Mouse (Mus musculus): ENCODE data around the gene Ano9. TPM values are rescaled to one million over a fixed set of nuclear protein-coding genes. Genes with fewer than 3 reads are reported as not detected.

Ano9 gene
- polyA plus RNA-seq, 1 experiment from 2014 or later, result 0.07 TPM

GRCm38 (mm10) chr7:141070058-141070862, 47.3 kb downstream of the Ano9 start:
- peak; percentile 79 for DNase-seq (ENCODE audit: low spot score)

GRCm38 (mm10) chr7:141068351-141068750, 49.3 kb downstream of the Ano9 start:
- peaks cover 21% of the 10 kb centered on the region for H3K4me1 ChIP-seq
- 83% methylated on average over 19 of the region's 19 CpGs for WGBS
- H3K36me3 ChIP-seq, result peaks cover 56% of the 10 kb centered on the region

More at GRCm38 (mm10) chr7:141070058-141070862, 47.3 kb downstream of the Ano9 start:
- H3K27me3 ChIP-seq (ENCODE audit: low read depth, poor library complexity, severe bottlenecking), result peaks cover 41% of the 10 kb centered on the region
- H3K36me3 ChIP-seq, result peaks cover 37% of the 10 kb centered on the region
- peaks cover 21% of the 10 kb centered on the region for H3K4me1 ChIP-seq
- H3K9me3 ChIP-seq (replicated peaks), result no peaks in the 10 kb centered on the region
- peak overlapping the region; percentile 54 for H3K4me3 ChIP-seq
- H3K27ac ChIP-seq (replicated peaks), result peak overlapping the region; percentile 65
- 1% methylated on average over 51 of the region's 51 CpGs for WGBS

GRCm38 (mm10) chr7:141064576-141064975, 53.0 kb downstream of the Ano9 start:
- DNase-seq (ENCODE audit: low spot score), result no peak
- Histone ChIP-seq H3K4me3 (no peak overlapping the region), H3K27me3 (ENCODE audit: low read depth, poor library complexity, severe bottlenecking) (peaks cover 23% of the 10 kb centered on the region), H3K9me3 (replicated peaks) (no peaks in the 10 kb centered on the region), H3K27ac (replicated peaks) (no peak overlapping the region), H3K4me1 (peaks cover 39% of the 10 kb centered on the region), H3K36me3 (peaks cover 66% of the 10 kb centered on the region)
- WGBS, result 92% methylated on average over 7 of the region's 7 CpGs

More at GRCm38 (mm10) chr7:141068351-141068750, 49.3 kb downstream of the Ano9 start:
- H3K4me3 ChIP-seq, result no peak overlapping the region
- H3K27me3 ChIP-seq (ENCODE audit: low read depth, poor library complexity, severe bottlenecking), result peaks cover 41% of the 10 kb centered on the region
- H3K9me3 ChIP-seq (replicated peaks), result no peaks in the 10 kb centered on the region
- DNase-seq (ENCODE audit: low spot score), result no peak
- no peak overlapping the region for H3K27ac ChIP-seq (replicated peaks)

- Histone ChIP-seq H3K9me3 (replicated peaks) (no peaks in the 10 kb centered on the region), H3K36me3 (peaks cover 66% of the 10 kb centered on the region), H3K27me3 (ENCODE audit: low read depth, poor library complexity, severe bottlenecking) (peaks cover 21% of the 10 kb centered on the region; the same call in 1 of the 2 replicates), H3K27ac (replicated peaks) (no peak overlapping the region), H3K4me1 (peaks cover 38% of the 10 kb centered on the region), H3K4me3 (no peak overlapping the region)
- 88% methylated on average over 7 of the region's 7 CpGs for WGBS
- no peak for DNase-seq (ENCODE audit: low spot score)
Measured at GRCm38 (mm10) chr7:141064175-141064574, 53.4 kb downstream of the Ano9 start.

- no peak overlapping the region for H3K4me3 ChIP-seq
- no peaks in the 10 kb centered on the region for H3K9me3 ChIP-seq (replicated peaks)
- peaks cover 64% of the 10 kb centered on the region for H3K36me3 ChIP-seq
- 90% methylated on average over 3 of the region's 3 CpGs for WGBS
- no peak for DNase-seq (ENCODE audit: low spot score)
- H3K27me3 ChIP-seq (ENCODE audit: low read depth, poor library complexity, severe bottlenecking), result peaks cover 14% of the 10 kb centered on the region; the same call in 1 of the 2 replicates
- peaks cover 38% of the 10 kb centered on the region for H3K4me1 ChIP-seq
- no peak overlapping the region for H3K27ac ChIP-seq (replicated peaks)
Measured at GRCm38 (mm10) chr7:141063353-141063752, 54.3 kb downstream of the Ano9 start.

- Histone ChIP-seq H3K27ac (replicated peaks) (no peak overlapping the region), H3K36me3 (peaks cover 58% of the 10 kb centered on the region), H3K4me1 (peaks cover 38% of the 10 kb centered on the region), H3K27me3 (ENCODE audit: low read depth, poor library complexity, severe bottlenecking) (peaks cover 14% of the 10 kb centered on the region; the same call in 1 of the 2 replicates), H3K4me3 (peak overlapping the region; percentile 91), H3K9me3 (replicated peaks) (no peaks in the 10 kb centered on the region)
- WGBS, result 90% methylated on average over 7 of the region's 7 CpGs
- DNase-seq (ENCODE audit: low spot score), result no peak
Measured at GRCm38 (mm10) chr7:141062525-141062924, 55.1 kb downstream of the Ano9 start.

- Histone ChIP-seq H3K9me3 (replicated peaks) (no peaks in the 10 kb centered on the region), H3K27me3 (ENCODE audit: low read depth, poor library complexity, severe bottlenecking) (peaks cover 14% of the 10 kb centered on the region; the same call in 1 of the 2 replicates), H3K36me3 (peaks cover 58% of the 10 kb centered on the region), H3K4me1 (peaks cover 38% of the 10 kb centered on the region), H3K27ac (replicated peaks) (peak overlapping the region; percentile 98), H3K4me3 (peak overlapping the region; percentile 91)
- WGBS, result under 1% methylated on average over 37 of the region's 37 CpGs
- peak; percentile 65 for DNase-seq (ENCODE audit: low spot score)
Measured at GRCm38 (mm10) chr7:141061269-141061692, 56.3 kb downstream of the Ano9 start.

- H3K27ac ChIP-seq (replicated peaks), result peak within 1 kb of the TSS; percentile 98
- peak; percentile 89 for DNase-seq (ENCODE audit: low spot score)
- peaks cover 14% of the 10 kb centered on the region; the same call in 1 of the 2 replicates for H3K27me3 ChIP-seq (ENCODE audit: low read depth, poor library complexity, severe bottlenecking)
- H3K9me3 ChIP-seq (replicated peaks), result 0 out of 2 replicates have a peak, but pooled peaks cover 3% of the 10 kb centered on the region
- H3K4me3 ChIP-seq, result peak within 1 kb of the TSS; percentile 91
- H3K4me1 ChIP-seq, result peaks cover 38% of the 10 kb centered on the region
- peaks cover 58% of the 10 kb centered on the region for H3K36me3 ChIP-seq
- WGBS, result 1% methylated on average over 72 of the region's 72 CpGs
Measured at GRCm38 (mm10) chr7:141060426-141061242, 57.0 kb downstream of the Ano9 start, which contains the start of gene B4galnt4. TSS of gene B4galnt4 (plus strand) at chr7:141061104.

- H3K4me1 ChIP-seq, result peaks cover 38% of the 10 kb centered on the region
- H3K27ac ChIP-seq (replicated peaks), result peak overlapping the region; percentile 98
- DNase-seq (ENCODE audit: low spot score), result no peak
- peaks cover 14% of the 10 kb centered on the region; the same call in 1 of the 2 replicates for H3K27me3 ChIP-seq (ENCODE audit: low read depth, poor library complexity, severe bottlenecking)
- H3K9me3 ChIP-seq (replicated peaks), result 0 out of 2 replicates have a peak, but pooled peaks cover 5% of the 10 kb centered on the region
- WGBS, result 72% methylated on average over 2 of the region's 2 CpGs
- peak overlapping the region; percentile 91 for H3K4me3 ChIP-seq
- peaks cover 52% of the 10 kb centered on the region for H3K36me3 ChIP-seq
Measured at GRCm38 (mm10) chr7:141059929-141060328, 57.7 kb downstream of the Ano9 start.

GRCm38 (mm10) chr7:141058601-141059341, 58.8 kb downstream of the Ano9 start:
- Histone ChIP-seq H3K9me3 (replicated peaks) (0 out of 2 replicates have a peak, but pooled peaks cover 5% of the 10 kb centered on the region), H3K36me3 (peaks cover 40% of the 10 kb centered on the region), H3K27ac (replicated peaks) (no peak overlapping the region), H3K27me3 (ENCODE audit: low read depth, poor library complexity, severe bottlenecking) (peaks cover 14% of the 10 kb centered on the region; the same call in 1 of the 2 replicates), H3K4me3 (no peak overlapping the region), H3K4me1 (peaks cover 38% of the 10 kb centered on the region)
- DNase-seq (ENCODE audit: low spot score), result no peak
- 92% methylated on average over 14 of the region's 14 CpGs for WGBS

GRCm38 (mm10) chr7:141057541-141057940, 60.1 kb downstream of the Ano9 start:
- peaks cover 28% of the 10 kb centered on the region for H3K36me3 ChIP-seq
- no peak overlapping the region for H3K27ac ChIP-seq (replicated peaks)
- H3K9me3 ChIP-seq (replicated peaks), result 0 out of 2 replicates have a peak, but pooled peaks cover 5% of the 10 kb centered on the region
- H3K27me3 ChIP-seq (ENCODE audit: low read depth, poor library complexity, severe bottlenecking), result peaks cover 14% of the 10 kb centered on the region; the same call in 1 of the 2 replicates
- peaks cover 30% of the 10 kb centered on the region for H3K4me1 ChIP-seq
- no peak for DNase-seq (ENCODE audit: low spot score)
- 88% methylated on average over 1 of the region's 1 CpGs for WGBS
- H3K4me3 ChIP-seq, result no peak overlapping the region

GRCm38 (mm10) chr7:141056976-141057375, 60.6 kb downstream of the Ano9 start:
- no peak for DNase-seq (ENCODE audit: low spot score)
- Histone ChIP-seq H3K4me1 (peaks cover 25% of the 10 kb centered on the region), H3K36me3 (peaks cover 26% of the 10 kb centered on the region), H3K9me3 (replicated peaks) (0 out of 2 replicates have a peak, but pooled peaks cover 5% of the 10 kb centered on the region), H3K27ac (replicated peaks) (no peak overlapping the region), H3K27me3 (ENCODE audit: low read depth, poor library complexity, severe bottlenecking) (peaks cover 14% of the 10 kb centered on the region; the same call in 1 of the 2 replicates), H3K4me3 (no peak overlapping the region)
- WGBS, result 95% methylated on average over 6 of the region's 6 CpGs
